Comparison of ENCODE assay signal across 8 mouse cellular contexts in genomic region chr4:126321111-126321853, GRCm38 (mm10). TPM values are rescaled to one million over a fixed set of nuclear protein-coding genes. Genes with fewer than 3 reads are reported as not detected.
A peak's percentile ranks its signal among the peaks of the same experiment; 100 is the strongest.
DNase-seq lines count a peak whose midpoint lies in the region; ATAC-seq and TF ChIP-seq lines count a peak whose summit lies in the region.

Adprhl2 (minus strand) TSS chr4:126321703.

- WGBS in forebrain, embryonic 12.5 days, result under 1% methylated on average over 73 of the region's 80 CpGs
- under 1% methylated on average over 72 of the region's 80 CpGs for WGBS in heart, postnatal 0 days
- WGBS in liver, embryonic 16.5 days (ENCODE audit: insufficient replicate concordance), result under 1% methylated on average over 79 of the region's 80 CpGs
- WGBS in neural tube, embryonic 13.5 days, result under 1% methylated on average over 74 of the region's 80 CpGs

- in situ Hi-C loops in CH12.LX (cut with MboI; ENCODE audit: low pct_ligation_motif_present, low pct_unique_long_range_greater_than_20kb, low sequenced_read_pairs), result no loop called here

- H3K4me1 ChIP-seq in CH12.LX (ENCODE audit: control insufficient read depth in 1 of 2, insufficient read depth in 2 of 2), result peaks cover 4 to 17% of the 10 kb centered on the region in 2 experiments; a peak in 3 of 4 replicates
- peaks cover 14% of the 10 kb centered on the region for H3K4me1 ChIP-seq in forebrain, embryonic 12.5 days
- H3K4me1 ChIP-seq in heart, postnatal 0 days (ENCODE audit: control insufficient read depth, insufficient read depth), result 0 out of 2 replicates have a peak, but pooled peaks cover 4% of the 10 kb centered on the region
- H3K4me1 ChIP-seq in liver, embryonic 16.5 days (ENCODE audit: control insufficient read depth, low read depth, low read length), result peaks cover 12% of the 10 kb centered on the region
- peaks cover 32% of the 10 kb centered on the region for H3K4me1 ChIP-seq in neural tube, embryonic 13.5 days (replicated peaks)
- peaks cover 16% of the 10 kb centered on the region for H3K4me1 ChIP-seq in testis, adult 2 months (ENCODE audit: control insufficient read depth, insufficient read depth, low read length)

- H3K27ac ChIP-seq in CH12.LX (ENCODE audit: insufficient read depth, low read depth), result peak within 1 kb of the TSS; percentile 64
- peak within 1 kb of the TSS; percentile 80 for H3K27ac ChIP-seq in forebrain, embryonic 12.5 days
- H3K27ac ChIP-seq in heart, postnatal 0 days (ENCODE audit: low read depth), result peak within 1 kb of the TSS; percentile 54
- H3K27ac ChIP-seq in liver, embryonic 16.5 days (ENCODE audit: low read length), result peak within 1 kb of the TSS; percentile 58
- peak within 1 kb of the TSS; percentile 86 for H3K27ac ChIP-seq in neural tube, embryonic 13.5 days (replicated peaks)
- peak within 1 kb of the TSS; percentile 5 for H3K27ac ChIP-seq in testis, adult 2 months (ENCODE audit: control insufficient read depth, insufficient read depth, low read depth, low read length)

- peak within 1 kb of the TSS; percentile 84 for H3K4me2 ChIP-seq in CH12.LX (ENCODE audit: insufficient read depth, low read depth, poor library complexity, severe bottlenecking)
- peak within 1 kb of the TSS; percentile 94 for H3K4me2 ChIP-seq in forebrain, embryonic 12.5 days
- H3K4me2 ChIP-seq in heart, postnatal 0 days (ENCODE audit: low read depth, low read length), result peak within 1 kb of the TSS; percentile 83
- peak within 1 kb of the TSS; percentile 86 for H3K4me2 ChIP-seq in liver, embryonic 16.5 days (ENCODE audit: low read depth, low read length)
- peak within 1 kb of the TSS; percentile 98 for H3K4me2 ChIP-seq in neural tube, embryonic 13.5 days

- dilution Hi-C loops in CH12.LX (cut with MboI; ENCODE audit: extremely low pct_ligation_motif_present, extremely low pct_unique_long_range_greater_than_20kb, low sequenced_read_pairs), result no loop called here

- no peaks in the 10 kb centered on the region for H3K27me3 ChIP-seq in CH12.LX (replicated peaks)
- H3K27me3 ChIP-seq in forebrain, embryonic 12.5 days, result peaks cover 35% of the 10 kb centered on the region
- 0 out of 2 replicates have a peak, but pooled peaks cover 12% of the 10 kb centered on the region for H3K27me3 ChIP-seq in heart, postnatal 0 days (ENCODE audit: control insufficient read depth, insufficient read depth, low read length)
- H3K27me3 ChIP-seq in liver, embryonic 16.5 days (ENCODE audit: control insufficient read depth, insufficient read depth, low read depth, low read length), result peaks cover 6% of the 10 kb centered on the region
- H3K27me3 ChIP-seq in neural tube, embryonic 13.5 days, result peaks cover 32% of the 10 kb centered on the region
- H3K27me3 ChIP-seq in testis, adult 2 months (ENCODE audit: control insufficient read depth, insufficient read depth, low read length), result no peaks in the 10 kb centered on the region

- TF ChIP-seq EP300 in CH12.LX (IDR thresholded peaks at IDR 0.05; ENCODE audit: low read length), result no peak
- peak; percentile 86; the same call in 1 of the 2 replicates for TF ChIP-seq EP300 in heart, postnatal 0 days (IDR thresholded peaks at IDR 0.05; ENCODE audit: low read depth)

- TF ChIP-seq POLR2A in CH12.LX (IDR thresholded peaks at IDR 0.05; ENCODE audit: low read depth, low read length), result peak; percentile 82
- peak; percentile 75 for TF ChIP-seq POLR2A in testis, adult 2 months (IDR thresholded peaks at IDR 0.05; ENCODE audit: control insufficient read depth, low read depth, low read length)

- peak within 1 kb of the TSS; percentile 89 to 96 (median 94) for H3K4me3 ChIP-seq in CH12.LX (replicated peaks in 1 of 3; ENCODE audit: low read depth in 2 of 3, low read length in 2 of 3, poor library complexity in 1 of 3)
- peak within 1 kb of the TSS; percentile 87 for H3K4me3 ChIP-seq in forebrain, embryonic 12.5 days (replicated peaks)
- peak within 1 kb of the TSS; percentile 70 for H3K4me3 ChIP-seq in heart, postnatal 0 days (ENCODE audit: low read depth, low read length)
- peak within 1 kb of the TSS; percentile 91 for H3K4me3 ChIP-seq in liver, embryonic 16.5 days (ENCODE audit: low read depth, low read length)
- H3K4me3 ChIP-seq in neural tube, embryonic 13.5 days, result peak within 1 kb of the TSS; percentile 79
- H3K4me3 ChIP-seq in testis, adult 2 months (ENCODE audit: control insufficient read depth, low read depth, low read length), result peak within 1 kb of the TSS; percentile 82

- peak; percentile 96 for DNase-seq in CH12.LX (ENCODE audit: extremely low read depth)
- peak; percentile 95 for DNase-seq in c-Kit-positive CD71-positive TER-119-negative erythroid progenitor cells, embryonic 14.5 days (ENCODE audit: low read depth)
- DNase-seq in heart, postnatal 0 days (ENCODE audit: low spot score), result peak; percentile 93
- DNase-seq in kidney, postnatal 4 days, result peak; percentile 100

- TF ChIP-seq CTCF in CH12.LX (conservative IDR thresholded peaks at IDR 0.05 in 1 of 2, IDR thresholded peaks at IDR 0.05 in 1 of 2; ENCODE audit: low read depth in 2 of 2, low read length in 2 of 2), result peak; percentile 39 to 100; a peak in 3 of 4 replicates
- TF ChIP-seq CTCF in heart, postnatal 0 days (IDR thresholded peaks at IDR 0.05; ENCODE audit: low read depth), result peak; percentile 100
- TF ChIP-seq CTCF in testis, adult 2 months (IDR thresholded peaks at IDR 0.05; ENCODE audit: control insufficient read depth, insufficient read depth, insufficient replicate concordance, low read depth, low read length), result peak; percentile 99

- ATAC-seq in forebrain, embryonic 12.5 days (ENCODE audit: low FRiP score), result peak; percentile 89
- ATAC-seq in heart, postnatal 0 days (ENCODE audit: insufficient read depth, low read depth), result peak; percentile 85
- ATAC-seq in liver, embryonic 16.5 days (ENCODE audit: low read depth), result peak; percentile 84
- peak; percentile 84 for ATAC-seq in neural tube, embryonic 13.5 days (ENCODE audit: low read depth)

- H3K79me2 ChIP-seq in CH12.LX (replicated peaks; ENCODE audit: control insufficient read depth, extremely low read depth, insufficient read depth, poor library complexity, severe bottlenecking), result peaks cover 14% of the 10 kb centered on the region

- peak; percentile 54 for TF ChIP-seq RAD21 in CH12.LX (IDR thresholded peaks at IDR 0.05; ENCODE audit: low read depth, low read length)

- peak within 1 kb of the TSS; percentile 87 for H3K9ac ChIP-seq in CH12.LX (ENCODE audit: insufficient read depth, low read depth)
- H3K9ac ChIP-seq in forebrain, embryonic 12.5 days, result peak within 1 kb of the TSS; percentile 85
- H3K9ac ChIP-seq in heart, postnatal 0 days (replicated peaks; ENCODE audit: low read depth, low read length), result peak within 1 kb of the TSS; percentile 80
- peak within 1 kb of the TSS; percentile 76 for H3K9ac ChIP-seq in liver, embryonic 16.5 days (ENCODE audit: low read depth, low read length)
- H3K9ac ChIP-seq in neural tube, embryonic 13.5 days, result peak within 1 kb of the TSS; percentile 84

- peaks cover 22 to 43% of the 10 kb centered on the region in 2 experiments for H3K36me3 ChIP-seq in CH12.LX (replicated peaks in 1 of 2; ENCODE audit: control insufficient read depth in 1 of 2, insufficient read depth in 1 of 2, low read length in 1 of 2)
- H3K36me3 ChIP-seq in forebrain, embryonic 12.5 days (replicated peaks), result peaks cover 23% of the 10 kb centered on the region
- peaks cover 21% of the 10 kb centered on the region for H3K36me3 ChIP-seq in heart, postnatal 0 days (replicated peaks; ENCODE audit: control insufficient read depth, insufficient read depth, low read length)
- peaks cover 12% of the 10 kb centered on the region for H3K36me3 ChIP-seq in liver, embryonic 16.5 days (ENCODE audit: control insufficient read depth, insufficient read depth)
- H3K36me3 ChIP-seq in neural tube, embryonic 13.5 days, result peaks cover 28% of the 10 kb centered on the region
- H3K36me3 ChIP-seq in testis, adult 2 months (ENCODE audit: control insufficient read depth, insufficient read depth, low read length), result no peaks in the 10 kb centered on the region

- H3K9me3 ChIP-seq in CH12.LX (replicated peaks; ENCODE audit: low read length), result no peaks in the 10 kb centered on the region
- H3K9me3 ChIP-seq in forebrain, embryonic 12.5 days, result no peaks in the 10 kb centered on the region
- H3K9me3 ChIP-seq in heart, postnatal 0 days (replicated peaks; ENCODE audit: control insufficient read depth, low read length), result no peaks in the 10 kb centered on the region
- no peaks in the 10 kb centered on the region for H3K9me3 ChIP-seq in liver, embryonic 16.5 days (replicated peaks; ENCODE audit: control insufficient read depth, low read length)
- no peaks in the 10 kb centered on the region for H3K9me3 ChIP-seq in neural tube, embryonic 13.5 days

TF ChIP-seq in CH12.LX, 34 proteins besides CTCF, POLR2A, EP300 and RAD21 (continues in another document):
- peak; percentile 43; the same call in 1 of the 2 replicates for TF ChIP-seq MAZ (IDR thresholded peaks at IDR 0.05; ENCODE audit: low read depth, low read length)
- TF ChIP-seq MYC (IDR thresholded peaks at IDR 0.05; ENCODE audit: low read depth, low read length), result peak; percentile 66; the same call in 1 of the 2 replicates
- TF ChIP-seq SIN3A (IDR thresholded peaks at IDR 0.05; ENCODE audit: low read length), result peak; percentile 91
- TF ChIP-seq IRF4 (IDR thresholded peaks at IDR 0.05; ENCODE audit: low read depth, low read length), result peak; percentile 83
- TF ChIP-seq USF1 (IDR thresholded peaks at IDR 0.05; ENCODE audit: low read depth, low read length), result no peak
- TF ChIP-seq MAX (IDR thresholded peaks at IDR 0.05; ENCODE audit: low read length), result peak; percentile 71; the same call in 1 of the 2 replicates
- peak; percentile 89 for TF ChIP-seq HCFC1 (IDR thresholded peaks at IDR 0.05; ENCODE audit: low read depth, low read length)
- no peak for TF ChIP-seq CHD1 (IDR thresholded peaks at IDR 0.05; ENCODE audit: low read depth, low read length)
- no peak for TF ChIP-seq JUN (IDR thresholded peaks at IDR 0.05; ENCODE audit: insufficient read depth, low read depth, low read length)
- 0 out of 2 replicates have a peak, but pooled peaks have one; percentile 56 for TF ChIP-seq TBP (conservative IDR thresholded peaks at IDR 0.05; ENCODE audit: low read depth, low read length)
- TF ChIP-seq ETS1 (conservative IDR thresholded peaks at IDR 0.05; ENCODE audit: low read depth, low read length), result no peak
- peak; percentile 98 for TF ChIP-seq NELFE (IDR thresholded peaks at IDR 0.05; ENCODE audit: low read depth, low read length)

RNA-seq across cellular contexts. Expression of gene Adprhl2, which starts in this region (rescaled TPM):
- total RNA-seq in CH12.LX (2012; rRNA removed) (68.5 and 74.0 TPM in 2 replicates), CH12.LX (2014; rRNA removed) (57.3 and 59.7 TPM in 2 replicates)
- 52.0 and 62.4 TPM in 2 replicates for polyA plus RNA-seq in CH12.LX (2012; ENCODE audit: insufficient read length, low read depth)
- polyA plus RNA-seq in forebrain, embryonic 12.5 days (2016; fragmentation: Nextera tagmentation; extraction: Ambion mirVana), result 68.5 and 72.4 TPM in 2 replicates
- 26.8 and 30.2 TPM in 2 replicates for total RNA-seq in heart, postnatal 0 days (2014; rRNA removed; ENCODE audit: low replicate concordance)
- 23.2 and 26.1 TPM in 2 replicates for polyA plus RNA-seq in heart, postnatal 0 days (2015; fragmentation: Nextera tagmentation; extraction: Ambion mirVana)
- polyA plus RNA-seq in liver, embryonic 16.5 days (2015; fragmentation: Nextera tagmentation; extraction: Ambion mirVana), result 23.7 and 26.1 TPM in 2 replicates
- polyA plus RNA-seq in neural tube, embryonic 13.5 days (2015; fragmentation: Nextera tagmentation; extraction: Ambion mirVana), result 69.5 and 69.6 TPM in 2 replicates
- 5.8 and 8.1 TPM in 2 replicates for polyA plus RNA-seq in testis, adult 2 months (2012; rRNA removed)

Comparison
In these comparisons a context has a peak if more than half of its experiments do, and no peak if none do; other contexts are left out.
1. Peak in every context shown above with its lines: DNase-seq, ATAC-seq, H3K4me3 ChIP-seq and H3K27ac ChIP-seq.
2. H3K27ac ChIP-seq: peak in every context shown above with its lines; median percentile 86 in neural tube, embryonic 13.5 days; 80 in forebrain, embryonic 12.5 days; 64 in CH12.LX; 58 in liver, embryonic 16.5 days; 54 in heart, postnatal 0 days; 5 in testis, adult 2 months.